Mouse (Mus musculus) testis, postnatal 14 days (tissue): ENCODE data around the gene Plcb4.

Source experiments
- DNase-seq: peaks from one replicate; pipeline ENCODE4 v3.0.0; 2021; ENCODE audit warnings: low spot score

The Plcb4 gene

DNA sequence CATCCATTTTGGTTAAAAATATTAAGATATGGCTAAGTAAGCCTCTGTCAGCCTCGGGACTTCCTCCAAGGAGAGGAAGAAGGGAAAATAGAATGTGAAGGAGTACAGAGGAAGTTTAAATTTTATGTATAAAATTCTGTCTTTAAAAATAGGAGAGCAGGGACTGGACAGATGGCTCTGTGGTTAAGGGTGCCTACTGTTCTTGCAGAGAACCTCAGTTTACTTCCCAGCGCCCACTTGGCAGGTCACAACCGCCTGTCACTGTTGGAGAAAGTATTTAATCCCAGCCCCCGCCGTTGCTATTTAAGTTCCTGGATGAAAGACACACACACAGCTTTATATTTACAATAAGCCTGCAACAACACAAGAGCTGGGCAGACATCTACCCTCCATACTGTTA is 347.5 kb downstream of the Plcb4 start:
- DNase-seq, result no peak

DNA sequence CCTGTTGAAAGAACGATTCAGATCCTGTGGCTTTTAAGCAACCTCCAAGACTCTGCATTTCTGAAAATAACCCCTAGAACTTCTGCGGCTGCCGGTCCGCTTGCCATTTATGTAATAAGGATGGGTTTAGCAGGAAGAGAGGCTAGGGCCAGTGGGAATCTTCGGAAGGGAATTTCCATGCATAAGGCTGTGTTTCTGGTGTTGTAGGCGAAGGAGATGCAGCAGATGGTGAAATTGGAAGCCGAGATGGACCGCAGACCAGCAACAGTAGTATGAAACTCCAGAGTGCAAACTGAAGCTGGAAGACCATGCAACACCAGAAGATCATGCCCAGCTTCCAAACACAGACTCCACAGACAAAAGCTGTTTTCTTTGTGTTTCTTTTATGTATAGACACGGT is 353.9 kb downstream of the Plcb4 start:
- no peak for DNase-seq

GRCm38 (mm10) chr2:136048464-136048863 is 389.7 kb downstream of the Plcb4 start:
- no peak for DNase-seq

DNA sequence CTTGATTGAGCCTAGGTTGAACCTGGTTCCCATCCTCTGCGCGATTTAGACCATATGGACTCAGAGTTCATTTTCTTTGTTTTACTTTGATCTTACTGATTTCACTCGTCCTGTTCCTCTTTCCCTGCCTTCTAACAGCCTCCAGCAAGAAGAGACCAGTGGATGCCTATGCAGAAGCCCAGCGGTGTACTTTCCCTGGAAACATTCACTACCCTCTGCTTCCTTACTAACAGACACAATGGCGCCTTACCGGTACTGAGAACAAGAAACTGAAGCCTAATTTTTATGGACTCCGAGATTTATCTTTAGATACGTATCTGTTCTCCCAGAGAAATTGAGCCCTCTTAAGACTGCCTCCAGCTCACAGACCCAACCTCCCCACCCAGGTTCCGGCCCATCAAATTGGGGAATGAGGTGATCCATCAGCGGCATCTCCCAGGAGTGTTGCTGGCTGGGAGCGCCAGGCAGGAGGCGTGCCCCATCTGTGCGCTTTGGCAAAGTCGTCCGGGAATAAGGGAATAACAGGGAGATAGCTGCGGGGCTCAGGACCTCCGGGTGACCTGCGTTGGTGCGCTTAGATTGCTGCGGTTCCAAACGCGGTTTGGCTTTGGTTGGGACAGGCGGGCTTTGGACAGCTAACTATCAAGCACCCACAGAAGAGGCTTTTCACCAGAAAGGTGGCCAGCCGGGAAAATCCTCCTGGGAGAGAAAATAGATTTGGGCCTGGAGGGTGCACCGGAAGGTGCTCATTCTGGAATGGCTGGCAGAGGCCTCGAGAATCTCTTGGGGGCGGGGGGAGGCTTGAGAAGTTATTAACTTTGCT is 392.2 kb downstream of the Plcb4 start:
- no peak for DNase-seq

- no peak for DNase-seq
Measured at GRCm38 (mm10) chr2:136051688-136052289, 393.0 kb downstream of the Plcb4 start, which contains the start of gene Lamp5. TSS of gene Lamp5 (plus strand) at chr2:136052239.

DNA sequence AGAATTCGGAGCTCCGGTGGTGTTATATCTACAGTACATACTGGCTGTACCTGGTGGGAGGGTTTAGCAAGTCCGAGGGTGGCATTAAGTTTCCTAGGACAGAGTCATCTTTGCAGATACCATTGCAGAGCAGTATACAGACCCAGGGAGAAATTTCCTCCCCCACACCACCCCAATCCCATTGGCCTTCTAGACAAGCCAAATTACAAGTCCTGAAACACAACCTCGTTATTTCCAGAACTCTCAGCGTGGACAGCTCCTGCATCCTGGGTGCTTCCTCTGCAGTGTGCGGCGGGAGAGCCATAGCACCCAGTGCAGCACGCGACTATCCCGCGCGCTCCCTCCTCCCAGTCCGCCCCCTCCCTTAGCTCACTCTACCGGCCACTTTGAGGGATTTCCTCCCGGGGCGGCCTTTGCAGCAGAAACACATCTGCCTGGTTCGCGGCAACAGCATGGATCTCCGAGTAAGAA is 399.1 kb downstream of the Plcb4 start:
- no peak for DNase-seq

DNA sequence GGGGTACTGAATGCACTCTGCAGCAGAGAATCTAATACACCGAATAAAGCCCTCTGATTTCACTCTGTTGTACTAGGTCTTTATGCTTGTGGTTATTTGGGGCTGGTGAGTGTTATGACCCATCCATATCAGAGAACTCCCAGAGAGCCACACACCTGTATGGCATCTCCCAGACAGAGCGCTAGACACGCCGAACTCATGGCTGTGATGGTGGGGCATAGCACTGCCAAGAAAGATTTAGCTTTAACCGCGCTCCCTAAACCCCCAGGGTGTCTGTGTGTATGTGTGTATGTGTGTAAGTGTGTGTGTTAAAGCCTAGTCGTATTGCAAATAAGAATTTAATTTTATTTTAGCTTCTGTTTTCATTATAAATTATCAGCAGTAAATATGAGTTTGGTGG is 399.6 kb downstream of the Plcb4 start:
- DNase-seq, result no peak

GRCm38 (mm10) chr2:136059029-136059669 is 400.3 kb downstream of the Plcb4 start:
- no peak for DNase-seq
